Mouse (Mus musculus) heart, embryonic 14.5 days (tissue): ENCODE measurements around the gene Palld. TPM values are rescaled to one million over a fixed set of nuclear protein-coding genes. Genes with fewer than 3 reads are reported as not detected.

Experiments used
- ATAC-seq: fragments of 200-750 bp; cut with Nextera tagmentation; 2 replicates; pipeline ENCODE4 v1.8.0; 2017; ENCODE audit warnings: low read depth, moderate TSS enrichment; ENCODE audit not compliant: insufficient number of reproducible peaks, insufficient read depth, low FRiP score
- H3K27ac ChIP-seq, 2 experiments: fragments of 200-500 bp in 1 of 2; fragments of 300-500 bp in 1 of 2; sonication (generic) in 1 of 2; replicated peaks in 1 of 2; 2 replicates each; pipeline ENCODE4 v1.5.1; 2012 to 2014; ENCODE audit warnings: low read depth in 2 of 2, low read length in 2 of 2, control low read depth in 1 of 2, mild to moderate bottlenecking in 1 of 2, mixed read lengths in 1 of 2; ENCODE audit not compliant: control insufficient read depth in 1 of 2, insufficient read depth in 1 of 2
- H3K27me3 ChIP-seq: fragments of 300-500 bp; sonication (generic); 2 replicates; pipeline ENCODE4 v1.6.1; 2014; ENCODE audit warnings: mild to moderate bottlenecking, low read length, control low read depth; ENCODE audit not compliant: control insufficient read depth, insufficient read depth
- H3K36me3 ChIP-seq: fragments of 300-500 bp; sonication (generic); 2 replicates; pipeline ENCODE4 v1.6.1; 2014; ENCODE audit warnings: mild to moderate bottlenecking, control low read depth, low read length, mixed read lengths; ENCODE audit not compliant: control insufficient read depth, insufficient read depth
- H3K4me1 ChIP-seq, 2 experiments: fragments of 200-500 bp in 1 of 2; fragments of 300-500 bp in 1 of 2; sonication (generic) in 1 of 2; 2 replicates each; pipeline ENCODE4 v1.6.1; 2012 to 2014; ENCODE audit warnings: low read length in 2 of 2, control low read depth in 1 of 2, mixed read lengths in 1 of 2; ENCODE audit not compliant: control insufficient read depth in 2 of 2, insufficient read depth in 2 of 2
- H3K4me2 ChIP-seq: fragments of 300-500 bp; sonication (generic); 2 replicates; pipeline ENCODE4 v1.6.1; 2014; ENCODE audit warnings: mild to moderate bottlenecking, low read length
- H3K4me3 ChIP-seq, 2 experiments: fragments of 200-500 bp in 1 of 2; fragments of 300-500 bp in 1 of 2; sonication (generic) in 1 of 2; 2 replicates each; pipeline ENCODE4 v1.5.1; 2012 to 2014; ENCODE audit warnings: low read length in 2 of 2, mild to moderate bottlenecking in 2 of 2, control low read depth in 1 of 2, low read depth in 1 of 2, moderate library complexity in 1 of 2; ENCODE audit not compliant: control insufficient read depth in 1 of 2, insufficient read depth in 1 of 2
- H3K9ac ChIP-seq: fragments of 300-500 bp; sonication (generic); 2 replicates; pipeline ENCODE4 v1.6.1; 2014; ENCODE audit warnings: mild to moderate bottlenecking, low read length
- H3K9me3 ChIP-seq: fragments of 300-500 bp; sonication (generic); 2 replicates; pipeline ENCODE4 v1.6.1; 2016; ENCODE audit warnings: low read length, control low read depth; ENCODE audit not compliant: control insufficient read depth
- WGBS: fragments of 180-500 bp; shearing (Covaris S2); extraction: QIAGEN DNeasy Blood & Tissue Kit; methylation state at CpG from one replicate; pipeline ENCODE4 v1.1.7; 2014; 5-methylcytosine and 5-hydroxymethylcytosine counted together
- polyA plus RNA-seq: library from polyadenylated mRNA; unstranded; fragments of >200 nt; fragmentation: Nextera tagmentation; extraction: Ambion mirVana; gene quantifications from 2 replicates; pipeline ENCODE4 v1.2.1, GENCODE M21; 2014

Palld gene
- polyA plus RNA-seq, 1 experiment from 2014 or later, result 187 TPM

DNA sequence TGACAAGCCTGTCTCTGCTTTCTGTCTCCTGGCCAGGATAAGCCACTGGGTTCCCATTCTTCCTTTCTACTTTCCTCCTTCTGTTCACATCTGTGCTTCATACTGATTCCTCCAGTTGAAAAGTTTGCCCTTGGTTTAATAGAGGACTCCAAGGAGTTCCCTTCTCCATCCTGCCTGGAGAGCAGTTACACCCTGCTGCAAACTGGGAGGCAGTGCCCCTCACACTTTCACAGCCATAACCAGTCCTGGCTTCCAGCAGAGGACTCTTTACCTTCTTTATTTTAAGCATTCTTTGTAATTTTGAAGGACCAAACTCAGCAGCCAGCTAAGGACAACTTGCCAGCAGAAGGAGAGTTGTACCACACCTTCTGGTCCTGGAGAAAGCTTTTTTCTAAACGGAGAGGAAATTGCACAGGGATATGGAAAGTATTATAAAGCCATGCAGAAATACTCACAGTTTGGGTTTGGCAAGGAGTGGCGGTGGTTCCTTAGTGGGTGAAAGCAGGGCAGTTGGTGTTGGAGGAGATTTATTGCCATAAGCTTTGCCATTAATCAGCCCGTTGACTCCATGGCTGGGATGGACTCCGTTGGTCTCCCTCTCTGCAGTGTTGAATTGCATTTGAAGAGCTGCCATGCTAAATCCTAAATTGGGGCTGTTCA is 218.1 kb downstream of the Palld start:
- H3K27ac ChIP-seq, result no peak overlapping the region
- 94% methylated on average over 4 of the region's 4 CpGs for WGBS

DNA sequence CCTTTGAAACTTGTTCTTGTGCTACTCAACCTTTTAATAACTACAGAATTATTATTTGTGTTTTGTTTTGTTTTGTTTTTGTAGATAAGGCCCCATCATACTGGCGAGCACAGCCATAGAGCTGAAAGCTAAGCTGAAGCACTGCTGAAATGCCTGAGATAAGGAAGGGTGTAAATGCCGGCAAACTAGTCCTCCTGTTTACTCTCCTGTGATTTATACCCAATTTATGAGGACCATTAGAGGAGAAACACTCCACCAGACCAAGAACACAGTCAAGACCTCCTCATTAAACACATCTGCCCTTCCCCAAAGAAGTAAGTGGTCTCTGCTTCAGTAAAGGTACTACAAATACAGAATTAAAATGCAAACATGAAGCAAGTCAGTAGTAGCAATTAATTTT is 219.6 kb downstream of the Palld start:
- Histone ChIP-seq H3K36me3 (peaks cover 64% of the 10 kb centered on the region), H3K27ac (peak overlapping the region in 1 of 2 experiments; percentile 57; a peak in 2 of 4 replicates), H3K27me3 (no peaks in the 10 kb centered on the region), H3K4me1 (peaks cover 9 to 45% of the 10 kb centered on the region in 2 experiments), H3K4me3 (no peak overlapping the region), H3K9ac (no peak overlapping the region), H3K4me2 (no peak overlapping the region), H3K9me3 (no peaks in the 10 kb centered on the region)
- WGBS, result 16% methylated on average over 2 of the region's 2 CpGs
- ATAC-seq, result no peak

More for the DNA sequence above, 218.1 kb downstream of the Palld start:
- ATAC-seq, result no peak
- no peak overlapping the region for H3K9ac ChIP-seq
- H3K9me3 ChIP-seq, result no peaks in the 10 kb centered on the region
- no peak overlapping the region for H3K4me2 ChIP-seq
- peaks cover 9 to 40% of the 10 kb centered on the region in 2 experiments for H3K4me1 ChIP-seq
- no peak overlapping the region for H3K4me3 ChIP-seq
- no peaks in the 10 kb centered on the region for H3K27me3 ChIP-seq
- peaks cover 64% of the 10 kb centered on the region for H3K36me3 ChIP-seq

DNA sequence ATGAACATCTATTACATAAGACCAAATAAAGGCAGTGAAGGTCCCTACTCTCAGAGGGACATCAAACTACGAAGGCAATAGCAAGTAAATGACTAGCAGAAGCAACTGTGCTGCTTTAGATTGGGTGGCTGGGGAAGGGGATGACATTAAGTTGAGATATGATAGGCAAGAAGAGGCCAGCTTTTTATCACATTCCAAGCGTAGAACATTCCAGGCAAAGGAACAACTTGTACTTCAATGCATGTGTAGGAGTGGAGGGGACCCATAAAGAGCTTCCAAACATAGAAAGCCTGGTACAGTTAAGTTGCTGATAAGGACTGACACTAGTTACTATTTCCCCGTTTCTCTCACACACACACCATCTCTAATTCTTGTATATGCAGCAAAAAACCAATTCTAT is 221.3 kb downstream of the Palld start:
- no peak overlapping the region for H3K9ac ChIP-seq
- peaks cover 52% of the 10 kb centered on the region for H3K36me3 ChIP-seq
- peaks cover 12 to 61% of the 10 kb centered on the region in 2 experiments for H3K4me1 ChIP-seq
- 18% methylated on average over 3 of the region's 3 CpGs for WGBS
- H3K4me3 ChIP-seq, result no peak overlapping the region
- peak overlapping the region; percentile 25 for H3K4me2 ChIP-seq
- H3K27ac ChIP-seq, result peak overlapping the region in 1 of 2 experiments; percentile 88; a peak in 2 of 4 replicates
- no peaks in the 10 kb centered on the region for H3K27me3 ChIP-seq
- H3K9me3 ChIP-seq, result no peaks in the 10 kb centered on the region
- ATAC-seq, result 0 out of 2 replicates have a peak, but pooled peaks have one; percentile 41

DNA sequence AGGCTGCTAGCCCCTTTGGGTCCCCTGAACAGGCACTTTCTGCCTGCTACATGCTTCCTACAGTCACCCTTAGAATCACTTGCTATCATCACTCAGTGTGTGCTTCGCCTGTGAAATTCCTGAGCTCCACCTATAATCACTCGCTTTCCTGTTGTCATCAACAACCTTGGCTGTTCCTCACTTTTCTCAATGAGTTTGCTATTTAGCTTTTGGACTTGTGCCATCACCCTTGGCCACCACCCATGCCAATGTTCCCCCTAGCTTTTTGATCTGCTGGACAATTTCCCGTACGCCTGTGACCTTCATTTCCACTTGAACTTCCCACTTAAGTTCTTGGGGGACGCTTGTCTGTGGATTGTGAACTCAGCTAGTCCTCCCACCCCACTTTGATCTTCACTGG is 225.3 kb downstream of the Palld start:
- Histone ChIP-seq H3K27me3 (no peaks in the 10 kb centered on the region), H3K4me3 (no peak overlapping the region), H3K27ac (peak overlapping the region; percentile 71 to 84), H3K4me2 (no peak overlapping the region; the same call in 1 of the 2 replicates), H3K9me3 (no peaks in the 10 kb centered on the region), H3K36me3 (peaks cover 33% of the 10 kb centered on the region), H3K4me1 (peaks cover 10 to 57% of the 10 kb centered on the region in 2 experiments), H3K9ac (no peak overlapping the region)
- peak; percentile 66 for ATAC-seq
- 21% methylated on average over 5 of the region's 5 CpGs for WGBS

DNA sequence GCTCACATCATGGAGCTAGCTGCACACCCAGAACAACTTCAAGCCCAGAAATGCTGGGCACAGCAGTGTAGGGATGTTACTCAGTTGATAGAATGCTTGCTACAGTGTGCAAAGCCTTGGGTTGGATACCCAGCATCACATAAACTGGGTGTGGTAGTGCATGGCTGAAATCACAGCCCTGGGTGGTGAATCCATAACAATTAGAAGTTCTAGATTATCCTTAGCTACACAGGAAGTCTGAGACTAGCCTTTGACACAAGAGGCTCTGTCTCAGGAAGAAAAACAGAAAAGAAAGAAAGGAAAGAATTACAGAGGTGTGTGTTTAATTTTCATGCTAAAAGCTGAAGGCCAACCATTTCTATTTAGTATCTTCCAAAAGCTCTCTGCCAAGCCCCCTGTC is 231.3 kb downstream of the Palld start:
- no peak overlapping the region for H3K4me3 ChIP-seq
- H3K9me3 ChIP-seq, result no peaks in the 10 kb centered on the region
- H3K9ac ChIP-seq, result 0 out of 2 replicates have a peak overlapping the region, but pooled peaks have one; percentile 1
- no peak for ATAC-seq
- H3K27me3 ChIP-seq, result no peaks in the 10 kb centered on the region
- peaks cover 34% of the 10 kb centered on the region for H3K36me3 ChIP-seq
- H3K4me1 ChIP-seq, result peaks cover 16 to 45% of the 10 kb centered on the region in 2 experiments
- peak overlapping the region; percentile 29 to 43; a peak in 3 of 4 replicates for H3K27ac ChIP-seq
- no peak overlapping the region for H3K4me2 ChIP-seq

DNA sequence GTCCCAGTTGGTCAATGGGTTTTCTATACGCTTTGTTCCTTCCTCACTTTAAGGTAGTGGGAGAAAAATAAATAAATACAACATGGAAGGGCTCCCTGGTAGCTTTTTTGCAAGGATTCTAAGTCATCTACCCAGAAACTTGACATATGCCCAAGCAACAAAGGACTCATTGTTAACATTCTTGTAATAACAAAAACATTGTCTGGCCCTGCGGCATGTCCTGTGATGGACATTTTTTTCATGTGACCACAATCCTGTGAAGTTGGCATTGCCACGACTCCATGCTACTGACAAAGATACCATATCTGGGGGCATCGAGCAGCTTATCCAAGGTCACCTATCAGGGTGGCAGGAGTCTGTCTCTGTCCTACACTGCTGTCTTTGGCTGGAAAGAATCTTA is 232.1 kb downstream of the Palld start:
- no peaks in the 10 kb centered on the region for H3K9me3 ChIP-seq
- peak overlapping the region in 1 of 2 experiments; percentile 29; a peak in 1 of 4 replicates for H3K27ac ChIP-seq
- peaks cover 20 to 49% of the 10 kb centered on the region in 2 experiments for H3K4me1 ChIP-seq
- no peak overlapping the region for H3K4me3 ChIP-seq
- 32% methylated on average over 4 of the region's 4 CpGs for WGBS
- no peak overlapping the region for H3K4me2 ChIP-seq
- no peak for ATAC-seq
- H3K36me3 ChIP-seq, result peaks cover 26% of the 10 kb centered on the region
- no peaks in the 10 kb centered on the region for H3K27me3 ChIP-seq
- no peak overlapping the region for H3K9ac ChIP-seq

DNA sequence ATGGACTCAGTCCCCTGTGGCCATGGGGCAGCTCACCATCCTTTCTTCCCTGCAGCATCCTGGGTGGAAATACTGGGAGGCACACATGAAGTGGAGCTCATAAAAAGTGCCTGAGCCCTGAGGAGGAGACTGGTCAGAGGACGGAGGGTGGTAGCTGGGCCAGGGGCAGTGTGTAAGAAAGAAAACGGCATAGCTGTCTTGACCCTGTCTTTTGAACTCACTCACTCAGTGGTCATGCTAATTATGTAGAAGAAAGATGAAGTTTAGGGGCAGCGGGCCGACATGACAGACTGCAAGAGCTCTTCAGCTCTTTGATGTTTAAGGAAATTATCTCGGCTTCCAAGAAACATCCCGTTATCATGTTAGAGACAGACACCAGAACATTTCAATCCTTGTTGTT is 235.6 kb downstream of the Palld start:
- Histone ChIP-seq H3K9ac (no peak overlapping the region), H3K9me3 (no peaks in the 10 kb centered on the region), H3K4me3 (no peak overlapping the region), H3K4me1 (peaks cover 27 to 50% of the 10 kb centered on the region in 2 experiments), H3K36me3 (peaks cover 37% of the 10 kb centered on the region), H3K27me3 (no peaks in the 10 kb centered on the region), H3K4me2 (no peak overlapping the region), H3K27ac (no peak overlapping the region)
- WGBS, result 52% methylated on average over 6 of the region's 6 CpGs
- no peak for ATAC-seq
